Mouse (Mus musculus) heart, adult 2 months (tissue): ENCODE data around the gene Dcxr.

ENCODE experiments used
- CTCF ChIP-seq: fragments of 200-600 bp; IDR thresholded peaks from 2 replicates; pipeline ENCODE4 v1.8.1; 2022; ENCODE audit warnings: antibody characterized with exemption, mild to moderate bottlenecking, moderate library complexity
- EP300 ChIP-seq: fragments of 200-500 bp; IDR thresholded peaks from 2 replicates; pipeline ENCODE4 v1.6.1; 2011; ENCODE audit warnings: low read depth, low read length, control low read depth; ENCODE audit not compliant: insufficient read depth
- POLR2A ChIP-seq: fragments of 200-500 bp; IDR thresholded peaks from 2 replicates; pipeline ENCODE4 v1.6.1; 2011; ENCODE audit warnings: mild to moderate bottlenecking, low read depth, low read length, control low read depth; ENCODE audit not compliant: insufficient read depth

DNA sequence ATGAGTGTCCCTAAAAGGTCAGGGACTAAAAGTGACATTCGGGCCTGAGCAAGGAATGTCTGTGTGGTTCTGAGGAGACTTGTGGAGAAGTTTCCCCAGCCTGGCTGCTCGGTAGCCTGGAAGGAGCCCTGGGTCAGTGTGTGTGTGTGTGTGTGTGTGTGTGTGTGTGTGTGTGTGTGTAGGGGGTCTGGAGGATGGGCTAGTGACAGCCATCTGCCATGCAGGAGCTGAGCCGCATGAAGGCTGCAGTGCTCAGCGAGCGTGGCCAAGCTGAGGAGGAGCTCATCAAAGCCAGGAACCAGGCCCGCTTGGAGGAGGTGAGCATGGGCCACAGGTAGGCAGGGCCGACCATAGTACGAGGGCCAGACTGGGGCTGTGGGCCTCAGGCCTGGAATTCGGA, 7.8 kb downstream of the Dcxr start:
- TF ChIP-seq POLR2A = no peak
- TF ChIP-seq CTCF = no peak
- no peak for TF ChIP-seq EP300
